Mouse (Mus musculus): ENCODE data around the gene Gm13288. TPM values are rescaled to one million over a fixed set of nuclear protein-coding genes. Genes with fewer than 3 reads are reported as not detected.
"Not testable (repeated sequence)": the region's sequence is repeated elsewhere in the genome, so short reads cannot be mapped to it uniquely, and the experiment has no call there.

Gene Gm13288
- polyA plus RNA-seq (2012): not detected in 2 replicates

- not testable (repeated sequence) for H3K36me3 ChIP-seq (ENCODE audit: control insufficient read depth); H3K4me3 ChIP-seq (replicated peaks); H3K27me3 ChIP-seq (ENCODE audit: control insufficient read depth); H3K9me3 ChIP-seq (ENCODE audit: control insufficient read depth, low read length); H3K4me1 ChIP-seq (ENCODE audit: control insufficient read depth)
Observed at GRCm38 (mm10) chr4:88805231-88805630, at the start of gene Gm13288. TSS of gene Gm13288 (plus strand) at chr4:88805531.

GRCm38 (mm10) chr4:88756581-88757513, 48.5 kb upstream of the Gm13288 start:
- not testable (repeated sequence) for H3K36me3 ChIP-seq (ENCODE audit: control insufficient read depth); H3K4me1 ChIP-seq (ENCODE audit: control insufficient read depth); H3K9me3 ChIP-seq (ENCODE audit: control insufficient read depth, low read length); H3K4me3 ChIP-seq (replicated peaks)
- peaks cover 16% of the 10 kb centered on the region for H3K27me3 ChIP-seq (ENCODE audit: control insufficient read depth)

- not testable (repeated sequence) for H3K36me3 ChIP-seq (ENCODE audit: control insufficient read depth); H3K4me3 ChIP-seq (replicated peaks); H3K9me3 ChIP-seq (ENCODE audit: control insufficient read depth, low read length); H3K4me1 ChIP-seq (ENCODE audit: control insufficient read depth)
- peaks cover 16% of the 10 kb centered on the region for H3K27me3 ChIP-seq (ENCODE audit: control insufficient read depth)
Observed at GRCm38 (mm10) chr4:88757628-88758031, 47.7 kb upstream of the Gm13288 start.

GRCm38 (mm10) chr4:88758751-88759150, 46.6 kb upstream of the Gm13288 start:
- H3K4me3 ChIP-seq (replicated peaks); H3K4me1 ChIP-seq (ENCODE audit: control insufficient read depth); H3K36me3 ChIP-seq (ENCODE audit: control insufficient read depth); H3K9me3 ChIP-seq (ENCODE audit: control insufficient read depth, low read length): not testable (repeated sequence)
- H3K27me3 ChIP-seq (ENCODE audit: control insufficient read depth): peaks cover 16% of the 10 kb centered on the region

DNA sequence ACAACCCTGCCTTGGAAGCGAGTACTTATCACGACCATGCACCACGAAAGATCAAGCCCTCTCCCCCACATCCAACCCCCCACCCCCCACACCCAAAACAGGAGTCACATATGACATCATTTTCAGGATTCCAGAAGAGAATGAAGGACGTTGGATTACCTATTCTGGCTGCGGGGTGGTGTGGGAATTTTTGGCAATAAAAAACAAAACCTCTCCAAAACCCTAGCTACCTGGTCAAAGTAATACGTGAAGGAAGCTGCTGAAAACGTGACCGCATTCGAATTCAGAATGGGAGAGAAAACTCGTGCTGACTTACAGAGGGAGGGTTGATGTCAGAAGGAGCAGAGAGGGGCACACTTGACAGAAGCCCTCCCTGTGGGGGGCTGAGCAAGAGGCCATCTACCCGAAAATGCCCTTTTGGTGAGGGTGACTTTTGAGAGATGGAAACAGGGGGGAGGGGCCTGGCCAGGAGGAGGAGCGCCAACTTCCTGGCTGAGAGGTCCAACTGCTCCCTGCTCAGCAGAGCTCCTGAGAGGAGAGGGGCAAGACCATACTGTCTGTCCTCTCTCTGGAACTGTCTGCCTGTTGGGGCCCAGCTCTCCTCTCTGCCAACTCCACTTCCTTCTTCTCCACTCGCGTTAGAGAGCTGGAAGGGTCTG, 45.6 kb upstream of the Gm13288 start, which contains the start of gene Gm13283:
Gene Gm13283 (plus strand): TSS at position 510 of the 659 bp plus-strand sequence.
- H3K4me3 ChIP-seq (replicated peaks); H3K9me3 ChIP-seq (ENCODE audit: control insufficient read depth, low read length); H3K36me3 ChIP-seq (ENCODE audit: control insufficient read depth); H3K4me1 ChIP-seq (ENCODE audit: control insufficient read depth): not testable (repeated sequence)
- H3K27me3 ChIP-seq (ENCODE audit: control insufficient read depth): peaks cover 16% of the 10 kb centered on the region

- not testable (repeated sequence) for H3K4me1 ChIP-seq (ENCODE audit: control insufficient read depth); H3K36me3 ChIP-seq (ENCODE audit: control insufficient read depth); H3K4me3 ChIP-seq (replicated peaks); H3K9me3 ChIP-seq (ENCODE audit: control insufficient read depth, low read length)
- peaks cover 13% of the 10 kb centered on the region for H3K27me3 ChIP-seq (ENCODE audit: control insufficient read depth)
Observed at GRCm38 (mm10) chr4:88760431-88760830, 44.9 kb upstream of the Gm13288 start.

- H3K4me1 ChIP-seq (ENCODE audit: control insufficient read depth); H3K4me3 ChIP-seq (replicated peaks); H3K36me3 ChIP-seq (ENCODE audit: control insufficient read depth); H3K27me3 ChIP-seq (ENCODE audit: control insufficient read depth); H3K9me3 ChIP-seq (ENCODE audit: control insufficient read depth, low read length): not testable (repeated sequence)
Observed at GRCm38 (mm10) chr4:88761776-88762175, 43.6 kb upstream of the Gm13288 start.

DNA sequence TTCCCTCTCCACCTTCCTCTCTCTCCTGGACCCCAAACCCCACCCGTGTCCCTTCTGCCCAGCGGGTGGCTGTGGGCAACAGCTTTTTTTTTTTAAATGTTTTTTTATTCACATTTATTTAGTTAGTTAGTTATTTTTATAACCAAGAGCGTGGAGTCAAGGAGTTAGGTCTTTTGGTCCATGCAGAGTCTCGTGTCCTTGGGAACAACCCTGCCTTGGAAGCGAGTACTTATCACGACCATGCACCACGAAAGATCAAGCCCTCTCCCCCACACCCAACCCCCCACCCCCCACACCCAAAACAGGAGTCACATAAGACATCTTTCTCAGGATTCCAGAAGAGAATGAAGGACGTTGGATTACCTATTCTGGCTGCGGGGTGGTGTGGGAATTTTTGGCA, 43.0 kb upstream of the Gm13288 start:
- not testable (repeated sequence) for H3K4me1 ChIP-seq (ENCODE audit: control insufficient read depth); H3K27me3 ChIP-seq (ENCODE audit: control insufficient read depth); H3K4me3 ChIP-seq (replicated peaks); H3K36me3 ChIP-seq (ENCODE audit: control insufficient read depth); H3K9me3 ChIP-seq (ENCODE audit: control insufficient read depth, low read length)

DNA sequence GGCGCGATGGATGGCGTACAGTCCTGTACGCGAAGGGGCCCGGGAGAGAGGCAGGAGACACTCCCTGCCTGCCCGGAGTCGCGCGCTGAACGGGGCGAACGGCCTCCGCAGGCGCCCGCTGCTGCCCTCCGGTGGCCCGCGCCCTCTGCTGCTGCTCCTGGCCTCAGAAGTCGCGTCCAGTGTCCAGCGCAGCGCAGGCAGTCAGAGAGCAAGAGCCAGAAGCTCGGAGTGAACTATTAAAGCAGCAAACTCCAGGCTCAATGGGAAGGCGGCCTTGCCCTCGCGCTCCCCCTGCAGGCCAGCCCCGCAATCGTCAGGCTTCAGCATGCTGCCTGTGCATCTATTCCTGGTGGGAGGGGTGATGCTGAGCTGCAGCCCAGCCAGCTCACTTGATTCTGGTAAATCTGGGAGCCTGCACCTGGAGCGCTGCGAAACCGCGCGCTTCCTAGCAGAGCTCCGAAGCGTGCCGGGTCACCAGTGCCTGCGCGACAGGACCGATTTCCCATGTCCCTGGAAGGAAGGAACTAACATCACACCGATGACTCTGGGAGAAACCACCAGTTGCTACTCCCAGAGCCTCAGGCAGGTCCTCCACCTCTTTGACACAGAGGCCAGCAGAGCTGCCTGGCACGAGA, 41.8 kb upstream of the Gm13288 start:
- not testable (repeated sequence) for H3K4me3 ChIP-seq (replicated peaks); H3K9me3 ChIP-seq (ENCODE audit: control insufficient read depth, low read length)

GRCm38 (mm10) chr4:88773534-88773933, 31.8 kb upstream of the Gm13288 start, which contains the start of gene Gm13290:
TSS of gene Gm13290 (plus strand) at chr4:88773834.
- not testable (repeated sequence) for H3K9me3 ChIP-seq (ENCODE audit: control insufficient read depth, low read length)

More for the DNA sequence above, 41.8 kb upstream of the Gm13288 start:
- not testable (repeated sequence) for H3K4me1 ChIP-seq (ENCODE audit: control insufficient read depth); H3K27me3 ChIP-seq (ENCODE audit: control insufficient read depth); H3K36me3 ChIP-seq (ENCODE audit: control insufficient read depth)

GRCm38 (mm10) chr4:88776622-88777021, 28.7 kb upstream of the Gm13288 start, which contains the start of gene Gm13289:
TSS of gene Gm13289 (plus strand) at chr4:88776922.
- H3K4me1 ChIP-seq (ENCODE audit: control insufficient read depth); H3K27me3 ChIP-seq (ENCODE audit: control insufficient read depth); H3K9me3 ChIP-seq (ENCODE audit: control insufficient read depth, low read length); H3K4me3 ChIP-seq (replicated peaks); H3K36me3 ChIP-seq (ENCODE audit: control insufficient read depth): not testable (repeated sequence)

More at GRCm38 (mm10) chr4:88773534-88773933, 31.8 kb upstream of the Gm13288 start, which contains the start of gene Gm13290:
- not testable (repeated sequence) for H3K4me3 ChIP-seq (replicated peaks); H3K4me1 ChIP-seq (ENCODE audit: control insufficient read depth); H3K36me3 ChIP-seq (ENCODE audit: control insufficient read depth); H3K27me3 ChIP-seq (ENCODE audit: control insufficient read depth)

- H3K4me1 ChIP-seq (ENCODE audit: control insufficient read depth); H3K27me3 ChIP-seq (ENCODE audit: control insufficient read depth); H3K9me3 ChIP-seq (ENCODE audit: control insufficient read depth, low read length); H3K4me3 ChIP-seq (replicated peaks); H3K36me3 ChIP-seq (ENCODE audit: control insufficient read depth): not testable (repeated sequence)
Observed at GRCm38 (mm10) chr4:88779550-88779949, 25.8 kb upstream of the Gm13288 start, which contains the start of gene Gm13272. TSS of gene Gm13272 (plus strand) at chr4:88779850.

GRCm38 (mm10) chr4:88780320-88780719, 25.0 kb upstream of the Gm13288 start:
- not testable (repeated sequence) for H3K36me3 ChIP-seq (ENCODE audit: control insufficient read depth); H3K9me3 ChIP-seq (ENCODE audit: control insufficient read depth, low read length); H3K27me3 ChIP-seq (ENCODE audit: control insufficient read depth); H3K4me1 ChIP-seq (ENCODE audit: control insufficient read depth); H3K4me3 ChIP-seq (replicated peaks)

DNA sequence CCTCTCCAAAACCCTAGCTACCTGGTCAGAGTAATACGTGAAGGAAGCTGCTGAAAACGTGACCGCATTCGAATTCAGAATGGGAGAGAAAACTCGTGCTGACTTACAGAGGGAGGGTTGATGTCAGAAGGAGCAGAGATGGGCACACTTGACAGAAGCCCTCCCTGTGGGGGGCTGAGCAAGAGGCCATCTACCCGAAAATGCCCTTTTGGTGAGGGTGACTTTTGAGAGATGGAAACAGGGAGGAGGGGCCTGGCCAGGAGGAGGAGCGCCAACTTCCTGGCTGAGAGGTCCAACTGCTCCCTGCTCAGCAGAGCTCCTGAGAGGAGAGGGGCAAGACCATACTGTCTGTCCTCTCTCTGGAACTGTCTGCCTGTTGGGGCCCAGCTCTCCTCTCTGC, 23.5 kb upstream of the Gm13288 start, which contains the start of gene Ifnz:
Gene Ifnz (plus strand): TSS at position 301 of the 400 bp plus-strand sequence.
- not testable (repeated sequence) for H3K27me3 ChIP-seq (ENCODE audit: control insufficient read depth); H3K4me1 ChIP-seq (ENCODE audit: control insufficient read depth); H3K4me3 ChIP-seq (replicated peaks); H3K9me3 ChIP-seq (ENCODE audit: control insufficient read depth, low read length); H3K36me3 ChIP-seq (ENCODE audit: control insufficient read depth)

Measured in erythroblast, embryonic 14.5 days (primary cell).